Mouse (Mus musculus) left cerebral cortex, postnatal 10 days (tissue): Measurements from ENCODE around the gene Sh3bgrl3. TPM values are rescaled to one million over a fixed set of nuclear protein-coding genes. Genes with fewer than 3 reads are reported as not detected.
"Not testable (repeated sequence)": the region's sequence is repeated elsewhere in the genome, so short reads cannot be mapped to it uniquely, and the experiment has no call there.

Source experiments
- DNase-seq, 2 experiments: peaks; one replicate each; pipeline ENCODE4 v3.0.0; 2021 to 2022; ENCODE audit warnings: low spot score in 2 of 2, mixed read lengths in 1 of 2; ENCODE audit errors: extremely low spot score in 1 of 2
- intact Hi-C: fragments of 180-260 bp; cut with DNase I; formaldehyde crosslinking; loops from one replicate; pipeline ENCODE4 v1.15.1; 2025
- total RNA-seq, 2 experiments: library from RNA; stranded (reverse); gene quantifications; 2 replicates each; pipeline ENCODE4 v1.2.3; 2021

Sh3bgrl3 gene
- 100 to 1,000 TPM; 217 to 225 TPM for total RNA-seq

DNA sequence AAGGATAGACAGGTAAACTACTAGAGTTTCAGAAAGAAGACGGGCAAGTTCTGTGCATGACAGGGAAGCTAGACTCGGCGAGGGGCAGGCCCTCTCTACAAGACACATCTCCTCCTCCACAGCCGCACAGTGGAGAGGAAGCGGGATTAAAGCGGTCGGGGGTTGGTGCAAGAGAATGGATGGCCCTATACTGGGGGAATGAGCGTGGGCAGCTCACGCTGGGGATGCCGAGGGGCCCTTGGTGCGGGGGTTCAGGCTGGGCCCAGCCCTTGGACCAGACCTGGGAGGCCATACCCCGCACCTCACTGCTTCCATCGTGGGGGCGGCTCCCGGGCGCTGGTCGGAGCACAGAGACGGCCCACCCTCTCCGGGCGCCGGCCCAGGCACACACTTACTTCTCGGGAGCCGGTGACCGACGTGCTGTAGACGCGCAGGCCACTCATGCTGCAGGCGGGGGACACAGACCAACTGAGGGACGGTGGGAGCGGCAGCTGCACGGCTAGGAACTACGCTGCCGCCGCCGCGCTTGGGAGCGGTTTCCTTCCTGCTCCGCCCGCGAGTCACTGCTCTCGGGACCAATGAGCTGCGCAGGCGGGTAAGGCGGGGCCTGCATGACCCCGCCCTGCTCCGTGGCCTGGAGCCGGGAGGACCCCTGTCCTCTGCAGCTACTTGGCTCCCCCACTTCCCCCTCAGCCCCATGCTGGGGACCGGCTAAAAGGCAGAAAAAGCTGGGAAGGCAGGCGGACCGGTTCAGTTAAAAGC lies at the start of gene Sh3bgrl3:
Sh3bgrl3 (minus strand) TSS at position 569 of the 762 bp plus-strand sequence.
- peak; percentile 86 to 95 for DNase-seq
- intact Hi-C loops = no loop called here

DNA sequence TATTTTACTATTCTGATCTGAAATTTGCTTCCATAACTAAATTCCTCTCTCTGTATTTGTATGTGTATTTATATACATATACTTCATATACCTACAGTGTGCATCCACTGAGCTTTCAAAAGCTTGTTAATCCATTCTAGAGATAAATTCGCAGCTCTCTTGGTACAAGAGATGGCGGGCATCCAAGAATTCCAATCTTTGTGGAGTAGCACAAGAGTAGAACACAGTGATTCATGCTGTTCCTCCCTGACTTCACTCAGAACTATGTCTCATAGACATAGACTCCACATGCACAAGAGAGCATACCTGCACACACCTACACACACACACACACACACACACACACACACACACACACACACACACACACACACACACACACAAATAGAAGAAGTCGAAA lies 43.8 kb upstream of the Sh3bgrl3 start:
- intact Hi-C loops = no loop called here
- peak in 1 of 2 experiments; percentile 18 for DNase-seq

DNA sequence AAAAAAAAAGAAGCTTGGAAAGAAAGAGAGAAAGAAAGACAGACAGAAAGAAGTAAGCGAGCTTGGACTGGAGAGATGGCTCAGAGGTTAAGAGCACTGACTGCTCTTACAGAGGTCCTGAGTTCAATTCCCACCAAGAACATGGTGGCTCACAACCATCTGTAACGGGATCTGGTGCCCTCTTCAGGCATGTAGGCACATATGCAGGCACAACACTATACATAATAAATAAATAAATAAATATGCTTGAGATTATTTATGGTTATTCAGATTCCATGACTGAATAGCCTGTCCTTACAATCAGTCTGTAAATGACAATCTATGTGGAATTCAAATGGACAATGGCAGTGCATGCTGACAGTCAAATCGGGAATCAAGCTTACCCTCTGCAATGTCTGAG lies 38.3 kb upstream of the Sh3bgrl3 start:
- intact Hi-C loops = no loop called here
- no peak for DNase-seq

DNA sequence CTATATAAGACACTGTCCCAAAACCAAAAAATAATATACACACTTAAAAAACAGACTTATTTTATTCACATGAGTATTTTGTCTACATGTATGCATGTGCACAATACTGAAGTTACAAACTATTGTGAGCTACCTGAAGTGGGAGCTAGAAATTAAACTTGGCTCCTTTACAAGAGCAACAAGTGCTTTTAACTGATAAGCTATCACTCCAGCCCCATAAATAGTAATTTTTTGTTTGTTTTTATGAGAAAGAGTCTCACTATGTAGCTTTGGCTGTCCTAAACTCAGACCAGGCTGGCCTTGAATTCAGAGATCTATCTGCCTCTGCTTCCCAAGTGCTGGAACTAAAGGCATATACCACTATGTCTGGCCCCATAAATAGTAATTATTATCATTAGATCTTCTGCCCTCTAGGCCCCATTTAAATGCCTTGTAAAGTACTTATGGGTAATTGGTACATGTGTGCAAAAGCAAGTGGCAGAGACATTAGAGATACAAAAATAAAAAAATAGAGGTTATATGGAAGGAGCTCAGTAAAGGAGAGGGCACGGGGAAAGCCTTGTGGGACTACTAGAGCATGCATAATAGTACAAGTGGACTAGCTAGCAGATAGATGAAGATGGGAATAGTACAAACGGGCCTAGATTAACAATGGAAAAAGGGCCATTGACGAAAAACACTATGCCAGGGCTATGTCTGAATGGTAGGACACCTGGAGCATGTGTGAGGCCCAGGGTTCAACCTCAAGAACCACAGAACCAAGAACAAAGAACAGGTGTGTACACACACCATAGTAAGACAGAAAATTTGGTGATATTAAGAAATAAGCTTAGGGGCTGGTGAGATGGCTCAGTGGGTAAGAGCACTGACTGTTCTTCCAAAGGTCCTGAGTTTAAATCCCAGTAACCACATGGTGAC lies 37.2 kb upstream of the Sh3bgrl3 start:
- intact Hi-C loops = no loop called here
- no peak for DNase-seq

DNA sequence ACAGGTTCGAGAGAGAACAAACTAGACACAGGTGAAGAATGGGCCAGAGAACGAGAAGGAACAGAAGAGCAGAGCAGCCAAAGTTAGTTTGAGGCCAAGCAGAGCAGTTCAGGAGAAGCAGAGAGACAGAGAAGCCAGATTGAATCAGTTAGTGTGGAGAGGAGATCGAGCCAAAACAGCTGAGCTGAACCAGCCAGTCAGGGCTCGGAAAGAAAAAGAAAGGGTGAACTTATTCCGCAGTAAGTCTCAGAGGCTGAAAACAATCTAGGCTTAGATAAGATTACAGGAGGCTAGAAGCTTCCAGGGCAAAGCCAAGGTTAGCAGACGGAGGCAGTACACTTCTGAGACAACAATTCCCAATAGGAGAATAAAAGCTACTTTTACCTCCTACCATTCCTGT lies 36.4 kb upstream of the Sh3bgrl3 start:
- no peak for DNase-seq

DNA sequence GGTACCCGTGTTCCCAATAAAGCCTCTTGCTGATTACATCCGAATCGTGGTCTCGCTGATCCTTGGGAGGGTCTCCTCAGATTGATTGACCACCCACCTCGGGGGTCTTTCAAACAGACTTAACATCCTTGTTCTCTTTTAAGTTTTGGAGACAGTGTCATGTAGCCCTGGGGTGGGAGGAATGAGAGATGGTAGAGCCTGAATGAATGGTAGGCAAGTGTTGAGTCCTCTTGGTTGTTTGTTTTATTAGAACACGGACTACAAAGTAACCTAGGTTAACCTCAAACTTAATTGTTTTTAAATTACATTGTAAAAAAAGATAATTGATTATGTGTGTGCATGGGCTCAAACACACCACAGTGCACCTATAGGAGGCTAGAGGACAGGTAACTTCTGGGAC lies 36.0 kb upstream of the Sh3bgrl3 start:
- intact Hi-C loops = no loop called here
- DNase-seq = no peak

More for the DNA sequence above, 36.4 kb upstream of the Sh3bgrl3 start:
- intact Hi-C loops = no loop called here

DNA sequence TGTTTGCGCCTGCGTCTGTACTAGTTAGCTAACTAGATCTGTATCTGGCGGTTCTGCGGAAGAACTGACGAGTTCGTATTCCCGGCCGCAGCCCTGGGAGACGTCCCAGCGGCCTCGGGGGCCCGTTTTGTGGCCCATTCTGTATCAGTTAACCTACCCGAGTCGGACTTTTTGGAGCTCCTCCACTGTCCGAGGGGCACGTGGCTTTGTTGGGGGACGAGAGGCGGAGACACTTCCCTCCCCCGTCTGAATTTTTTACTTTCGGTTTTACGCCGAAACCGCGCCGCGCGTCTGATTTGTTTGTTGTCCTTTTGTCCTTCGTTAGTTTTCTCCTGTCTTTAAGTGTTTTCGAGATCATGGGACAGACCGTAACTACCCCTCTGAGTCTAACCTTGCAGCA lies 31.5 kb upstream of the Sh3bgrl3 start:
- DNase-seq, intact Hi-C loops: not testable (repeated sequence)

DNA sequence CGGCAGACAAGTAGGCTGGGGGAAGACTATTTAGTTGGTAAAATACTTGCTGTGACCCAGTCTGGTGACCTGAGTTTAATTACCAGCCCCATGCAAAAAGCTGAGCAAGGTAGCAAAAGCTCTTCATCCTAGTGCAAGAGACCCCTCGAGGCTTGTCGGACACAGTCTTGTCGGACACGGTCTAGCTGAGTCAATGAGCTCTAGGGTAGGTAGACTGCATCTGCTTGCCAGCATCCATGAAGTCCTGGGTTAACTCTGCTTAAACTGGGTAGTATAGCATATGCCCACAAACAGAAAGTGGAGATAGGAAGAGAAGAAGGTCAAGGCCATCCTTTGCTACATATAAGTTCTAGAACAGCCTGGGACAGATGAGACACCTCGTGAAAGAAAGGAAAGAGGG lies 30.2 kb upstream of the Sh3bgrl3 start:
- intact Hi-C loops = no loop called here
- DNase-seq = no peak

DNA sequence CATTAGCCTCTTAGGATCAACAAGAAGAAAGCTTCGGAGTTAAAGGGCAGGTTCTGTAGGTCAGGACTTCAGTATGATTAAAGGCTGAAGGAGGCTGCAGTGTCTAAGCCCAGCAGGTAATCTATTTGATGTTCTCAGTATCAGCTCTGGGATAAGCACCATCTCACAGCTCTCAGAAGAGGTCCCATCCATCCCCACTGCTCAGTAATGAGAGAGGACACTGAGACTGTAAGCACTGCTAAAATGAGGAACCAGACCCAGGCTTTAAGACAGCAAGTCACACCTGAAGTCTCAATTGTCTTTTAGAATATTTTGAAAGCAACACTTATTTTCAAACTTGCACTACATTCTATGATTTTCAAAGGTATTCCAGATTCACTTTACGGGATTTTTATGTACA lies 29.0 kb upstream of the Sh3bgrl3 start:
- no peak for DNase-seq
- intact Hi-C loops = no loop called here

DNA sequence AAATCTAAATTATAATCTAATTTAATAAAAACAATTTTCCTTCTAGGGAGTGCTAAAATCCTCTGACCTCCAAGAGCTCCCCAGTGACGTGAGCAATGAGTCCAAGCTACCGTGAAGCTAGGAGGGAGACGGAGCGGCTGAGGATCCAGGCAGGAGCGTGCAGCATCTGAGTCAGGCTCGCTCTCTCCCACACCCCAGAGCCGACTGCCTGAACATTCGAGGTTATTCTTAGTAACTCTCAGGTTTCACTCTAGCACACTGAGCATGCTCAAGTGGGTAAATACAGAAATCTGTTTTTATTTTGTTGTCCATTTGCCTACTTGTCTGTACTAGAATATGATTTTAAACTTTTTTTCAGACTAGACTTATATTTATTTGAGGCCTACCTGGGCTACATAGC lies 28.2 kb upstream of the Sh3bgrl3 start:
- no peak for DNase-seq
- intact Hi-C loops = no loop called here

DNA sequence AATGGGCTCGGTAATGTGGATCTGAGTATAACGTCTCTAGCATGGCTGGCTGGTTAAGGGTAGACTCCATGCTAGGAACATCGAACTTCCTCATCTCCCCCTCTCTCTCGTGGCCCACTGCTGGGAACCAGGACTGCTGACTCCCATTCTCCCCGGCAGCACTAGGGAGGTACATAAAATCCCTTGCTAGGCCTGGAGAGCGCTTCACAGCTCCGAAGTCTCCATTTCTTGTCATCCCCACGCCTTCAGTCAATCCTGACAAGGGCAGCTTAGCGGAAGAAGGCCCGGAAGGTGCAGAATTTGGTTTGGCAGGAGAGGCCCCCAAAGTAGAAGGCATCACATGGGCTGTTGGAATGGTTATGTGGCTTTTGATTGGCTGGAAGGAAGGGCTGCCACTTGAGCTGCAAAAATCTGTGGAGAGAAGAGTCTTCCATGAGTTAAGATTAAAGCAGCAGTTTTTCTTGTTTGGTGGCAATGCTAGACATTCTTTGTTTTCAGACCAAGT lies 27.4 kb upstream of the Sh3bgrl3 start:
- intact Hi-C loops = no loop called here
- DNase-seq = no peak

DNA sequence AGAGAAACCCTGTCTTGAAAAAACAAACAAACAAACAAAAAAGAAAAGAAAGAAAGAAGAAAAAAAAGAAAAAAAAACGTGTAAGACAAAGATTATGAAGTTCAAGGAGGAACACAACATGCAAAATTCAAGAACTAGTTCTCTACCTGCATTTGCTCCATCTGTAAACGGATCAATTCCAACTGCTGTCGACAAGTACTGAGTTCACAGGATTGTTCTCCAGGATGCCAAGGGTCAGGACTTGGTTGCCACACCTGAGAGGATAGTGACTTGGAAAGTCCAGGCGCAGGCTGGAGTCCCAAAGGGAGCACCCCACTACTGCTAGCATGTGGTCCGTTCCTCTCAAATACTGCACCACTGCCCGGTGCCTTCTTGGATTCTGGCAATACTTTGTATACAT lies 26.9 kb upstream of the Sh3bgrl3 start:
- no peak for DNase-seq

DNA sequence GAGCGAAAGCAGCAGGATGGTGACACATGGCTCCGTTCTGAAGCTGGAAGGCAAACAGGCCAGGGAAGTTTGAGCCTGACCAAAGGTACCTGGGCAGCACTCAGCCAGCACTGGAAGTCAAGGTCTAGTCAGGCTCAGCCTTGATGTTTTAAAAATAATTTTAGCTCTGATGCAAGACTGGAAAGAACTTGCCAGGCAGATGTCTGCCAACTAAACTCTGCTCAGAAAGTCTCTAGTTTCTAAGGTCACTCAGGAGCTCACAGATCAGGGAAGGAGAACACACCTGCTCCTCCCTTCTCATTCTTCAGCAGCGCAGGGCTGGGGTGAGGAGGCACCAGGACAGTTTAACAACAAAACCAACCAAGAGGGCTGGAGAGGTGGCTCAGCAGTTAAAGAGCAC lies 25.8 kb upstream of the Sh3bgrl3 start:
- intact Hi-C loops = no loop called here
- DNase-seq = no peak

More for the DNA sequence above, 26.9 kb upstream of the Sh3bgrl3 start:
- intact Hi-C loops = no loop called here

DNA sequence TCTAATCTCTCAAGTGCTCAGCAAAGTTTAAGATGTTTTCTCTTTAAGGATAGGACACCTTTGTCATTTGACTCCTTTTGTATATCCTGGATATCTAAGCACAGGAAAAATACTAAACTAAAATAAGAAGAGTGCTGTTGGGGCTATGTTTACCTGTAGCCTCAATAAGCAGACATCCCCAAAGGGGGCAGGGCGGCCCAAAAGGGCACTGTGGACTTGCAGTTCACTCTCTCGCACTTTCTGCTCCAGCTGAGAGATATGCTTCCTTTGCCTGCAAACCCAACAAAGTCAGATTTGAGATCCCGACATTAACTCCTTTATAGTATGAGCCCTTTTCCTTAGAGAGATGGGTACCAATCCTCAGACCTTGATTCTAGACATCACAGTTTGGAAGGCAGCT lies 25.1 kb upstream of the Sh3bgrl3 start:
- DNase-seq = no peak
- intact Hi-C loops = no loop called here

DNA sequence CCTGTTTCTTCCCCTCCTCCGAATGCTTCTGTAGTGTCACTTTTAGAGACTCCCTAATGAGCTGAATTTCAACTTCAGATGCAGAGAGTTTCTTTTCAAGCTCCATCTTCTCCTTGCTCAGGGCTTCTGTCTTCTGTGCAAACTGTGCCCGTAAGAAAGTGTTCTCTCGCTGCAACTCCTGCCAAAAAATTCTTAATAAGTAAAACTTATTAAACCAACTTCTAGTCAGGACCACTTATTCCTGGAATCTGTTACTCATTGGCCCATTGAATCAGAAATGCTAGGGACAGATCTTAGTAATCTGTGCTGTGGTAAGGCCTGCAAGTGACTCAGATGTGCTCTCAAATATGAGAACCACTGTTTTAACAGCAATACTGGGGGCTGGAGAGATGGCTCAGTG lies 23.5 kb upstream of the Sh3bgrl3 start:
- intact Hi-C loops = no loop called here

DNA sequence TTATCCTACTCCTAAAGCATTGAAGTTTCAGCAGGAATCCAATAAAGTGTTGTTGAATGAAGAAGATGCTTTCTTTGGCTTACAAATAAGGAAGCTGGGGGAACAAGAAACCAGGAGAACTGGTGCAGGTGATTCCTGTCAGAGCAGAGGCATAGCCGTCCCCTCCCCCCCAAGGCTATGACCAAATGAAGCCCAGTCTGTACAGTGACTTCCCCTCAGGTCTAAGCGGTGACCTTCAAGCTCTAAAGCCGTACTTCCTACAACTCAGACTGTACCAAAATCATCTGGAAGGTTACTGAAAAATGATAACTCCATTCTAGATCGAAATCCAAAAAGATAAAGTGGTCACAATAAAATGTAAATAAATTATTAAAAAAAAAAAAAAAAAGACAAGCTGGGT lies 20.8 kb upstream of the Sh3bgrl3 start:
- intact Hi-C loops = no loop called here

More for the DNA sequence above, 23.5 kb upstream of the Sh3bgrl3 start:
- DNase-seq = no peak

DNA sequence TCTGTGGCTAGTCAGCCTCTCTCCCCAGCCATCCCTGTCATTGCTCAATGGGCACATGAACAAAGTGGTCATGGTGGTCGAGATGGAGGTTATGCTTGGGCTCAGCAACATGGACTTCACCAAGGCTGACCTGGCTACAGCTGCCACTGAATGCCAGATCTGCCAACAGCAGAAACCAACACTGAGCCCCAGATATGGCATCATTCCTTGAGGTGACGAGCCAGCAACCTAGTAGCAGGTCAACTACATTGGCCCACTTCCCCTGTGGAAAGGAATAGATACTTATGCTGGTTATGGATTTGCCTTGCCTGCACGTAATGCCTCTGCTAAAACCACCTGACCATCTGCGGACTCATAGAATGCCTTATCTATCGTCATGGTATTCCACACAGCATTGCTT lies 15.7 kb upstream of the Sh3bgrl3 start:
- DNase-seq, intact Hi-C loops: not testable (repeated sequence)

More for the DNA sequence above, 20.8 kb upstream of the Sh3bgrl3 start:
- DNase-seq = no peak

DNA sequence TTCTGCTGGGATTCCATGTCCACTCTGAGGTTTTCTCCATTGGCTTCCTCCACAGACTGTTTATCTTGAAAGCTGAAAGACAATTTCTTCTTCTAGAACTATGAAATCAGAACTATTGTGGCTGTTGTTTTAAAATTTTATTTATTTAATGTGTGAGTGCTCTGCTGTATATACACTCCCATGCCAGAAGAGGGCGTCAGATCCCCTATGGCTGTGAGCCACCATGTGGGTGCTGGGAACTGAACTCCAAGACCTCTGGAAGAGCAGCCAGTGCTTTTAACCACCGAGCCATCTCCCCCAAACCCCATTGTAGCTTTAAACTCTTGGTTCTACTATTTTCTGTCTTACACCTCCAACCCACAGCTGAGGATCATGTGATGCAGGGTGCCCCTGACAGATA lies 10.3 kb upstream of the Sh3bgrl3 start:
- DNase-seq = no peak
- intact Hi-C loops = no loop called here

DNA sequence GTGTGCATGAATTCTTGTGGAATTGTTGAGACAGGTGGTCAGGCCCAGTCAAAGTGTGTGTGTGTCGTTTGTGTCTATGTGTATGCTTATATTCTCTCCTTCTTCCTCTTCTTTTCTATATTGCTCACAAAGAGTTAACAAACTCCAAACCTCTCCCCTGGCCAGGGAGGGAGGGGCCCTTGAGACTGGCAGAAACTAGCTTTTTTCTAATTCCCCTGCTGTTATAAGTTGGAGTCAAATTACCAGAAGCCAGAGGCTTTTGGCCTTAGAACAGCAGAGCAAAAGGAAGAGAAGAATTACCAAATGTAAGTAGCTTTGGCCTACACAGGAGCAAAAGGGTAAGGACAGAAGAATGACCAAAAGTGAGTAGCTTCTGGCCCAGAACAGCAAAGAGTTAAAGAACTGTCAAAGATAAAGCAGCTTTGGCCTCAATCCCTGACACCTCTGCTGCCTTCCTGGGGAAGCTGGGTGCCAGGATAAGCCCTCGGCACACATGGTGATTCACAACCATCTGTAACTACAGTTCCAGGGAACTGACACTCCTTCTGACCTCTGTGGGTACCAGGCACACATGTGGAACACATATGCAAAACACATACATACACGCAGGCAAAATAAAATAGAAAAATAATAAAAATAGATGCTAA lies 7.8 kb upstream of the Sh3bgrl3 start:
- no peak for DNase-seq
- intact Hi-C loops = no loop called here
